Mouse (Mus musculus) MN1 (cell line): ENCODE data around the gene Sbno1.

Source experiments
- DNase-seq: peaks from one replicate; pipeline ENCODE4 v3.0.0-alpha.2; 2016; ENCODE audit warnings: low spot score

Sbno1 gene

GRCm38 (mm10) chr5:124334392-124334791 lies 91.4 kb downstream of the Sbno1 start:
- DNase-seq: no peak

DNA sequence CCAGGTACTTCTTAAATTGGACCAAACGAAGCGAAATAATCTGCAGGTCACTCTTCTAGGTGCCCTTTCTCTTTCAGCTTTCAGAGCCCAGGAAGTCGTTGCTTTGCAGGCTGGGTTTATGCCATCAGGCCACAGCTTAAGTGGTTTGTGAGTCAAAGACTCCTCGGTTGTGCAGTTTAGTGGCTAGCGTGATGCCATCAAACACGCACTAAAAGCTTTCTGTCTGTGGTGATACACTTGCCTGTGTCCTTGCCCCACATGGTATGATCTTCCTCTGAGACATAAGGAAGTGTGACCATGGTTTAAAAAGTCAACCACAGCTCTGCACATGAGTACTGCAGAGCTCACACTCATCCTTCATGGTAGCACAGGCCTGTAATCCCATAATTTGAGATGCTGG lies 95.7 kb downstream of the Sbno1 start:
- DNase-seq: no peak

DNA sequence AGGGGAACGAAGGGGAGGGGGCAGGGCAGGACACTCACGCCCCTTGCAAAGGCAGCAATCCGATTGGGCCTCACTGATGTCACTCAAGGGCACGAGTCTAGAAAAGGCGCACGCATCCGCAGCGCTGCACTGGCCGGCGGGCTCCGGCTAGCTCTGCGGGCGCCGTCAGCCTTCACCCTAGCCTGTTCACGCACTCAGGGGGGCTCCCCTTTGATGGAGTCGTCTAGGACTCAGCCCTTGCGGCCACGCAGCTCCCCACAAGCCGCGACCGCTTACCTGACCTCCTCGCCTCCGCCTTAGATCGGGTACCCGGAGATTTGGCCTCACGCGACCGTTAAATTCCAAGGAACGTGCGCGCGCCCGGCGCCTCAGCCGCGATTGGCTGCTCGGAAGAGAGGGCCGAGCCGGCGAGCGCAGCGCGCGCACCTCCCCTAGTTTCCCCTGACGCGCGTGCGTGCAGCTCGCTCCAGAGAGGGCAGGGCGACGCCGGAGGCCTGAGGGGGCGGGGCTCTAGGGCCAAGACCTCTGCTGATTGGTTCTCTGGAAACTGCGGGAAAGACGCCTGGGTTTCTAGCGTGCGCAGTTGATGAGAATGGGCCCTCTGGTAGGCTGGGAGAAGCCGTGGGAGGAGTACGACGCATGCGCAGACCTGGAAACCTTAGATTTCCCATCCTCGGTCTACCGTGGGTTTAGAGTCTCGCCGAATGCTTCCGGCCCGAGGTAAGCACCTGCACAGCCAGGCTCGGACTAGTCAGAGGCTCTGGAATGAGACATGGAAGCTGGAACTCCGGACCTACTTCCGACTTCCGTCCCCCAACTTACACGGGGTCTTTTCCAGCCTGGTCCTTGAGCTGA lies 98.1 kb downstream of the Sbno1 start, which contains the start of the genes Mphosph9 and 2810006K23Rik:
Mphosph9 (minus strand) TSS at position 463 of the 855 bp plus-strand sequence.
2810006K23Rik (plus strand) TSS at position 580 of the 855 bp plus-strand sequence.
- peak; percentile 99 for DNase-seq

GRCm38 (mm10) chr5:124326829-124327228 lies 99.0 kb downstream of the Sbno1 start:
- DNase-seq: peak; percentile 34
